Mouse (Mus musculus): ENCODE measurements around the gene Kcnq1. TPM values are rescaled to one million over a fixed set of nuclear protein-coding genes. Genes with fewer than 3 reads are reported as not detected.
A peak's percentile ranks its signal among the peaks of the same experiment; 100 is the strongest.

Gene Kcnq1
- polyA plus RNA-seq, 1 experiment from 2014 or later, result 0.48 TPM

GRCm38 (mm10) chr7:143338690-143339089 is 232.5 kb downstream of the Kcnq1 start:
- Histone ChIP-seq H3K9me3 (replicated peaks) (peaks cover 5% of the 10 kb centered on the region), H3K9ac (no peak overlapping the region), H3K4me1 (peaks cover 26% of the 10 kb centered on the region), H3K27me3 (peaks cover 89% of the 10 kb centered on the region), H3K27ac (no peak overlapping the region), H3K4me3 (no peak overlapping the region), H3K36me3 (ENCODE audit: poor library complexity, severe bottlenecking) (no peaks in the 10 kb centered on the region), H3K4me2 (no peak overlapping the region)
- 79% methylated on average over 4 of the region's 4 CpGs for WGBS
- no peak for ATAC-seq

- no peaks in the 10 kb centered on the region for H3K36me3 ChIP-seq (ENCODE audit: poor library complexity, severe bottlenecking)
- no peak overlapping the region for H3K4me3 ChIP-seq
- peaks cover 5% of the 10 kb centered on the region for H3K9me3 ChIP-seq (replicated peaks)
- WGBS, result 11% methylated on average over 15 of the region's 15 CpGs
- H3K27ac ChIP-seq, result no peak overlapping the region
- H3K4me1 ChIP-seq, result peaks cover 35% of the 10 kb centered on the region
- no peak overlapping the region for H3K9ac ChIP-seq
- H3K27me3 ChIP-seq, result peaks cover 87% of the 10 kb centered on the region
- peak; percentile 94 for ATAC-seq
- no peak overlapping the region for H3K4me2 ChIP-seq
Measured at GRCm38 (mm10) chr7:143340601-143341281, 234.6 kb downstream of the Kcnq1 start.

GRCm38 (mm10) chr7:143341301-143341980 is 235.3 kb downstream of the Kcnq1 start:
- 75% methylated on average over 3 of the region's 3 CpGs for WGBS
- ATAC-seq, result no peak

DNA sequence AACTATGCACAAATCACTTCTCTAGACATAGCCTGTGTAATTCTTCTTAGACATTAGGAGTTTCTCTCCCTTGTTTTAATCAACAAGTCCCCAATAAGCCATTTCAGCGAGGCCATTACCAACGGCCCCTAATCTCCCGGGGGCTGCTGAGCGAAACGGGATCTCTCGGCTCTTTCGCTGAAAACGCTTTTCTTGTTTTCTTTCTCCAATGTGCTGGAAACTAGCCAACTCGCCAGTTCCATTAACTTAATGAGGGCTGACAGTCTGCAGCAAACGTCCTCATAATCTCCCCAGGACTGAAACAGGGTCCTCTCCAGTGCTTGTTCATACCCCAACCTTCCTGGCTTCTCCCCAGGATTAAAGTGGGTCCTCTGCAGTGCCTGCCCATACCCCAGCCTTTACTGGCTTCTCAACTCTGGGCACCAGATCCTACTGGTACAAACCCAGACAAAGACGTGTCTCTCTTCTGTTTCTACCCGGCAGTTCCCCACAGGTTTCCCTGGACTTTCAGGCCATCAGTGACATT is 237.7 kb downstream of the Kcnq1 start:
- WGBS, result 9% methylated on average over 12 of the region's 12 CpGs
- Histone ChIP-seq H3K27ac (no peak overlapping the region), H3K4me3 (no peak overlapping the region), H3K9me3 (replicated peaks) (no peaks in the 10 kb centered on the region), H3K9ac (no peak overlapping the region), H3K4me2 (peak overlapping the region; percentile 27), H3K4me1 (peaks cover 35% of the 10 kb centered on the region), H3K27me3 (peaks cover 87% of the 10 kb centered on the region), H3K36me3 (ENCODE audit: poor library complexity, severe bottlenecking) (no peaks in the 10 kb centered on the region)
- no peak for ATAC-seq

More at GRCm38 (mm10) chr7:143341301-143341980, 235.3 kb downstream of the Kcnq1 start:
- Histone ChIP-seq H3K4me2 (no peak overlapping the region), H3K9ac (no peak overlapping the region), H3K4me1 (peaks cover 35% of the 10 kb centered on the region), H3K27ac (no peak overlapping the region), H3K36me3 (ENCODE audit: poor library complexity, severe bottlenecking) (no peaks in the 10 kb centered on the region), H3K4me3 (no peak overlapping the region), H3K9me3 (replicated peaks) (peaks cover 5% of the 10 kb centered on the region), H3K27me3 (peaks cover 87% of the 10 kb centered on the region)

- Histone ChIP-seq H3K9me3 (replicated peaks) (no peaks in the 10 kb centered on the region), H3K27me3 (peaks cover 91% of the 10 kb centered on the region), H3K9ac (no peak overlapping the region), H3K4me1 (peaks cover 3% of the 10 kb centered on the region), H3K4me3 (no peak overlapping the region), H3K4me2 (no peak overlapping the region), H3K36me3 (ENCODE audit: poor library complexity, severe bottlenecking) (no peaks in the 10 kb centered on the region), H3K27ac (no peak overlapping the region)
- ATAC-seq, result no peak
- 80% methylated on average over 7 of the region's 7 CpGs for WGBS
Measured at GRCm38 (mm10) chr7:143349287-143349686, 243.1 kb downstream of the Kcnq1 start.

- H3K4me3 ChIP-seq, result no peak overlapping the region
- H3K9me3 ChIP-seq (replicated peaks), result no peaks in the 10 kb centered on the region
- H3K4me1 ChIP-seq, result no peaks in the 10 kb centered on the region
- H3K27me3 ChIP-seq, result peaks cover 88% of the 10 kb centered on the region
- WGBS, result 96% methylated on average over 1 of the region's 1 CpGs
- ATAC-seq, result no peak
- no peak overlapping the region for H3K9ac ChIP-seq
- H3K4me2 ChIP-seq, result no peak overlapping the region
- H3K36me3 ChIP-seq (ENCODE audit: poor library complexity, severe bottlenecking), result no peaks in the 10 kb centered on the region
- no peak overlapping the region for H3K27ac ChIP-seq
Measured at GRCm38 (mm10) chr7:143349848-143350247, 243.7 kb downstream of the Kcnq1 start.

DNA sequence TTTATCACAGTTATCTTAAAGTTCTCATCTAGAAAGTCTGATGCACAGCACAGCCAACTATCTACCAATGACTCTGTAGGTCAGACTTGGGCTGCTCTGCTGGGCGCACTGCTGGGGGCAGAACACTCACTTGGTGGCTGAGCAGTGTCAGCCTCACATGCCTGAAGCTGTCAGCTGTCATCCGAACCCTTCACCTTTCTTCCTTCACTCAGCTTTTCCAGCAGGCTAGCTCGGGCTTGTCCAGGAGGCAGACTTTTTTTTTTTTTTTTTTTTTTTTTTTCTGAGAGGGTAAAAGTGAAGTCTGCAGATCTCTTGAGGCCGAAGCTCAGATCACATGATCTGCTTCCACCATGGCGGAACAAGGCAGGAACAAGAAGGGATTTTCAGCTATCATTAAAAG is 249.7 kb downstream of the Kcnq1 start:
- Histone ChIP-seq H3K27ac (no peak overlapping the region), H3K27me3 (peaks cover 87% of the 10 kb centered on the region), H3K9ac (no peak overlapping the region), H3K9me3 (replicated peaks) (no peaks in the 10 kb centered on the region), H3K4me2 (no peak overlapping the region), H3K4me3 (no peak overlapping the region), H3K36me3 (ENCODE audit: poor library complexity, severe bottlenecking) (no peaks in the 10 kb centered on the region), H3K4me1 (no peaks in the 10 kb centered on the region)
- WGBS, result 71% methylated on average over 5 of the region's 5 CpGs
- ATAC-seq, result no peak

GRCm38 (mm10) chr7:143357109-143357508 is 250.9 kb downstream of the Kcnq1 start:
- Histone ChIP-seq H3K4me1 (no peaks in the 10 kb centered on the region), H3K4me3 (no peak overlapping the region), H3K4me2 (no peak overlapping the region), H3K9ac (no peak overlapping the region), H3K36me3 (ENCODE audit: poor library complexity, severe bottlenecking) (no peaks in the 10 kb centered on the region), H3K27ac (no peak overlapping the region), H3K27me3 (peaks cover 87% of the 10 kb centered on the region), H3K9me3 (replicated peaks) (no peaks in the 10 kb centered on the region)
- 52% methylated on average over 1 of the region's 1 CpGs for WGBS
- ATAC-seq, result no peak

GRCm38 (mm10) chr7:143357831-143358230 is 251.7 kb downstream of the Kcnq1 start:
- 80% methylated on average over 4 of the region's 4 CpGs for WGBS

DNA sequence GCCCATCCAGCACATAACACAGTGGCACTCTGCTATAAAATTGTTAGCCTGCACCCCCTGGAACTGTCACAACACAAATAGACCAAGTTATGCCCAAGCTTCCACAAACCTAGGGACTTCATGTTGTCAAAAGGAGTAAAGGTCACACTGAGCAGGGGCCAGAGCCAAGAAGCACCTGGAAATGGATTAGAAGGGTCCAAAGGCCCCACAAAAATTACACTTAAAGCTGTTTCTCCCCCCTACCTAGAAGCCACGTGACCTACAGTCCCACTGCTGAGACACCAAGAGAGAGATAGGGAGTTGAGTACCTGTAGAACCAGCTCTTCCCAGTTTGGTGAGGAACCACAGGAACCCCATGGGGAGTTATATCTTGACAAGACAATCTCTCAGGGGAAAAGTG is 253.6 kb downstream of the Kcnq1 start:
- WGBS, result 65% methylated on average over 1 of the region's 1 CpGs
- Histone ChIP-seq H3K4me1 (no peaks in the 10 kb centered on the region), H3K4me3 (no peak overlapping the region), H3K27ac (no peak overlapping the region), H3K36me3 (ENCODE audit: poor library complexity, severe bottlenecking) (no peaks in the 10 kb centered on the region), H3K9me3 (replicated peaks) (no peaks in the 10 kb centered on the region), H3K4me2 (no peak overlapping the region), H3K9ac (no peak overlapping the region), H3K27me3 (peaks cover 99% of the 10 kb centered on the region)
- ATAC-seq, result no peak

More at GRCm38 (mm10) chr7:143357831-143358230, 251.7 kb downstream of the Kcnq1 start:
- H3K4me1 ChIP-seq, result no peaks in the 10 kb centered on the region
- no peak overlapping the region for H3K4me3 ChIP-seq
- H3K36me3 ChIP-seq (ENCODE audit: poor library complexity, severe bottlenecking), result no peaks in the 10 kb centered on the region
- H3K9me3 ChIP-seq (replicated peaks), result no peaks in the 10 kb centered on the region
- ATAC-seq, result no peak
- peaks cover 87% of the 10 kb centered on the region for H3K27me3 ChIP-seq
- H3K4me2 ChIP-seq, result no peak overlapping the region
- H3K9ac ChIP-seq, result no peak overlapping the region
- no peak overlapping the region for H3K27ac ChIP-seq

- no peak overlapping the region for H3K4me3 ChIP-seq
- 76% methylated on average over 5 of the region's 5 CpGs for WGBS
- H3K36me3 ChIP-seq (ENCODE audit: poor library complexity, severe bottlenecking), result no peaks in the 10 kb centered on the region
- H3K4me1 ChIP-seq, result no peaks in the 10 kb centered on the region
- H3K4me2 ChIP-seq, result no peak overlapping the region
- peaks cover 99% of the 10 kb centered on the region for H3K27me3 ChIP-seq
- no peaks in the 10 kb centered on the region for H3K9me3 ChIP-seq (replicated peaks)
- no peak for ATAC-seq
- no peak overlapping the region for H3K27ac ChIP-seq
- H3K9ac ChIP-seq, result no peak overlapping the region
Measured at GRCm38 (mm10) chr7:143360776-143361175, 254.6 kb downstream of the Kcnq1 start.

DNA sequence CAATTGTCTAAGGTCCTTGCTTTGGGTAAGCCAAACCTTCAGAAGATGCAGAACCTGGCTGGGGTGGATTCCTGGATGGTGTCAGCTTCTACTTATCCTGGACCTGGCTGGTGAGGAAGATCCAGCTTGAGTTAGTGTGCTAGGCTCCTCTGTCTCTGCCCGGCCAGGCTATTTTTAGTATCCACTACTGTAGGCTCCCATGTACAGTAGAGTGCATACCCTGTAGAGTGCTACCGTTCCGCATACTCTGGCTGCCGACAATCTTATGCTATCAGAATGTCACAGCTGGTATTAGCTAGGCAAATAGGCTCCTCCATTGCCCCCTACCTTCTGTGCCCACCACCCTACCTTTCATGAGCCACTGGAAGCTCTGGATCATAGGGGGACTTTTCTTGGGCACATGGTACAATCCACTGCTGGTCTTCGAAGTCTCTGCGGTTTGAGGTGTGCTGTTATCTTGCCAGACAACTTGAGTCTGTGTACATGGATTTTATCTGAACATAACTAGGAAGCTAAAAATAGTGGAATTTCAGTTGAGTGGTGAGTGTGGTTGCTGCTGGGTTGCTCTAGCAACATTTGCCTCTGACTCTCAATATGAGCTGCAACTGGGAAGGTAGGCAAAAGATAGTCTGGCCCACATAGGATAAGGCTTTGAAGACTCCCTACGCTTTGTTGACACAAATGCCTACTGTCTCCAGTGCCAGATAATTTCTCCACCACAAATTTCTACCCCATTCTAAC is 258.1 kb downstream of the Kcnq1 start:
- Histone ChIP-seq H3K4me2 (no peak overlapping the region), H3K4me3 (no peak overlapping the region), H3K9me3 (replicated peaks) (no peaks in the 10 kb centered on the region), H3K27me3 (peaks cover 92% of the 10 kb centered on the region), H3K9ac (no peak overlapping the region), H3K36me3 (ENCODE audit: poor library complexity, severe bottlenecking) (no peaks in the 10 kb centered on the region), H3K4me1 (peaks cover 10% of the 10 kb centered on the region), H3K27ac (no peak overlapping the region)
- ATAC-seq, result no peak
- WGBS, result 92% methylated on average over 7 of the region's 7 CpGs
